Mouse (Mus musculus): ENCODE measurements around the gene Rbm20. TPM values are rescaled to one million over a fixed set of nuclear protein-coding genes. Genes with fewer than 3 reads are reported as not detected.
"Not testable (repeated sequence)": the region's sequence is repeated elsewhere in the genome, so short reads cannot be mapped to it uniquely, and the experiment has no call there.

The Rbm20 gene
- polyA plus RNA-seq, 1 experiment, result not detected

DNA sequence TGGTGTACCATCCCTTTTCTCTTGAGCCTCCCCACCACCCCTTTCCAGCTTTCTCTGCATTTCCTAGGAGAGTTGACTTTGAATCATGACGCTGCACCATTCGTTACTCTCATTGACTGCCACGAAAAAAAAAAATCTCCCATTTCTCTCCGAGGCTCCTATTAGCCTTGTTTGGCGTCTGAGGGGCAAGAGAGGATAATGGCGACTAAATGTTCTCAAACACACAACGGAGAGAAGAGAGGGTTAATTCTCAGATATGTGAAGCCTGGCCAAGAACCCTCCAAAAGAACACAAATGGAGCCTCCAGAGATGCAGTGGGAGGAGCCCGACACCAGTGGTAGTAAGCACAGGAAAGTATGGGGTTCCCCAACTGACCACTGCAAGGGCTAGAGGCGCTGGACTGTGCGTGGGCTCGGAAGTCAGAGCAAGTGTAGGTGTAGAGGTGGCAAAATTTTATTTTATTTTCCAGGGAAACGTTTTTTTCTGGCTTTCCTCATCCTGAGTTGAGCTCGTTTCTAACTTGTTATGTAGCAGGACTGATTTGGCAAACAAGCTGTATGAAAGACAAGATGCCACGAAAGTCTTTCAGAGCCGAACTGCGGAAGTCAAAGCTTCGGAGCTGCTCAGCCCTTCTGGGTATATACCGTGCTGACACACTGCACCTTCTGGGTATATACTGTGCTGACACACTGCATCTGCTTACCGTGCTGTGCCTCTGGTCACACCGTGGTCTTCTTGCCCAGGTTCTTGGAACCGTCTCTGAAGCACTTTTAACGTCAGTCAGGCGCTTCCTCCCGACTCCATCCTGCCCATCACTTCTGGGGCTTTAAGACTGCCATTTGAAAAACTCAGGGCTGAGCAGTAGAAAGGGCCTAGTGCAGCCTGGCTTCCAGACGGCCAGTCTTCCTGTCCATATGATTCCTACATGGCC lies 222.1 kb downstream of the Rbm20 start:
- WGBS, result 82% methylated on average over 25 of the region's 25 CpGs
- H3K4me3 ChIP-seq (ENCODE audit: insufficient read depth, low read depth, low read length), result no peak overlapping the region
- H3K4me1 ChIP-seq (ENCODE audit: control insufficient read depth, insufficient read depth, low read length), result peaks cover 20% of the 10 kb centered on the region
- no peak for TF ChIP-seq POLR2A (IDR thresholded peaks at IDR 0.05; ENCODE audit: insufficient read depth, low read depth, low read length)
- H3K27ac ChIP-seq (ENCODE audit: insufficient read depth, low read depth, low read length), result no peak overlapping the region

DNA sequence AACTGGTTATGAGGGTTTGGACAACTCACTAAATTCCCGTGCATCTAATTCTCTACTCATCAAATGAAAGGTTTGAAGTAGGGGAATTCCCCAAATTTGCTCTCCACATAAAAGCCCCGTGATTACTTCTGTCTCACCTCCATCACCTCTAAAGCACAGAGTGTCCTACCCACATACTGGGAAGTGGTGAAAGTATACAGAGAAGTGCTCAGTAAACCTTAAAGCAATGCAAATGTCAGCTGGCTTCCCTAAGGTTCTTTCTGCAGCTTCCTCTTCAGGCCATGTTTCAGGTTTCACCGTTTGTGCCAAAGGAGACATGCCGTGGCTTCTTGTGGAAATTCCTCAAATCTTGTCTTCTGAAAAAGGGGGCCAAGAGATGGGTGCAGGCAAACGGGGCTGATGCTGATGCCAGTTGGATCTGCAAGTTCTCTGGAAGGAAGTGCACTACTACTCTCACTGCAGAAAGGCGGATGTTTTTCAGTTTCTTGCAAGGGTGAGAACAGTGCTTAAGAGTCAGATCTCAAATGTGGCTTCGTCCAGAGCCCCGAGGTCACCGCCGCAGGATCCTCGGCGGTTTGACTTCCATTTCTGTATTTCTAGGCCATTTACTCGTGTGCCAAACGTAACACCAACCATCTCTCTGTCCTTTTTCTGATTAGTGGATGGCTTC lies 223.0 kb downstream of the Rbm20 start:
- no peak overlapping the region for H3K4me3 ChIP-seq (ENCODE audit: insufficient read depth, low read depth, low read length)
- 92% methylated on average over 14 of the region's 14 CpGs for WGBS
- H3K27ac ChIP-seq (ENCODE audit: insufficient read depth, low read depth, low read length), result no peak overlapping the region
- peaks cover 20% of the 10 kb centered on the region for H3K4me1 ChIP-seq (ENCODE audit: control insufficient read depth, insufficient read depth, low read length)
- TF ChIP-seq POLR2A (IDR thresholded peaks at IDR 0.05; ENCODE audit: insufficient read depth, low read depth, low read length), result no peak
- TF ChIP-seq CTCF (IDR thresholded peaks at IDR 0.05; ENCODE audit: insufficient read depth, low read depth, low read length), result no peak

DNA sequence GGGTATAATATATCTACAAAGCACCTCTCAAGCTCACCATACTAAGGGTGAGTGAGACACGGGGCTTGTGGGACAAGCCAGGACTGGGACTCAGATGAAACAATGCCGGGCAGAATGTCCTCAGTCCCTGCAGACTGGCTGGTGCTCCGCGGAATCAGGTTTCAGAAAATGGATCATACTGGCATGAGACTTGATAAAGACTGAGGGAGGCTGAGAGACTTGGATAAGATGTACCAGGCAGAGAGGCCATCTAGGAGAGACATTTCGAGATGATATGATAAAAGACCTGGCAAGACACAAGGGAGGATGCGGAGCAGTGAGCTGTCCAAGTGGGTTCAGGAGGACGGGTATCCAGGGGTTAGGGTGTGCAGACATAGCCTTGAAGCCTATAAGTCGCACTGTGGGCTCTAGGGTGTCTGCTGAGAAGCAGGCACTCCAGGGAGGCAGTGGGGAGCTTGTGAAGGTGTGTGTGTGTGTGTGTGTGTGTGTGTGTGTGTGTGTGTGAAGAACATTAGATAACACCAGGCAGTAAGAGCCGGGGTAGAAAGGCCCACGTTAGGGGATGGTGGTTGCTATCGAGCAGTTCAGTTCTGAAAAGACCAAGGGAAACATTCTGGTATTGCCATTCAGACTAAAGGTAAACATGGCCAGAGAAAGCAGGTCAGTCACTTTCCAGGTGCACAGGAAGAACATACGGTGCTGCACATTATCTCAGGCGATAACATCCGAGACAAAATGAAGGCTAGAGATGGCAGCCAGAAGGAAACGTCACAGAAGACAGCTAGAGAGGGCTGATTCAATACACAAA lies 225.0 kb downstream of the Rbm20 start:
- Histone ChIP-seq H3K27ac (ENCODE audit: insufficient read depth, low read depth, low read length) (peak overlapping the region; percentile 94), H3K4me3 (ENCODE audit: insufficient read depth, low read depth, low read length) (no peak overlapping the region; the same call in 1 of the 2 replicates), H3K4me1 (ENCODE audit: control insufficient read depth, insufficient read depth, low read length) (peaks cover 18% of the 10 kb centered on the region)
- TF ChIP-seq POLR2A (IDR thresholded peaks at IDR 0.05; ENCODE audit: insufficient read depth, low read depth, low read length), result no peak
- TF ChIP-seq CTCF (IDR thresholded peaks at IDR 0.05; ENCODE audit: insufficient read depth, low read depth, low read length), result no peak
- 55% methylated on average over 15 of the region's 15 CpGs for WGBS

DNA sequence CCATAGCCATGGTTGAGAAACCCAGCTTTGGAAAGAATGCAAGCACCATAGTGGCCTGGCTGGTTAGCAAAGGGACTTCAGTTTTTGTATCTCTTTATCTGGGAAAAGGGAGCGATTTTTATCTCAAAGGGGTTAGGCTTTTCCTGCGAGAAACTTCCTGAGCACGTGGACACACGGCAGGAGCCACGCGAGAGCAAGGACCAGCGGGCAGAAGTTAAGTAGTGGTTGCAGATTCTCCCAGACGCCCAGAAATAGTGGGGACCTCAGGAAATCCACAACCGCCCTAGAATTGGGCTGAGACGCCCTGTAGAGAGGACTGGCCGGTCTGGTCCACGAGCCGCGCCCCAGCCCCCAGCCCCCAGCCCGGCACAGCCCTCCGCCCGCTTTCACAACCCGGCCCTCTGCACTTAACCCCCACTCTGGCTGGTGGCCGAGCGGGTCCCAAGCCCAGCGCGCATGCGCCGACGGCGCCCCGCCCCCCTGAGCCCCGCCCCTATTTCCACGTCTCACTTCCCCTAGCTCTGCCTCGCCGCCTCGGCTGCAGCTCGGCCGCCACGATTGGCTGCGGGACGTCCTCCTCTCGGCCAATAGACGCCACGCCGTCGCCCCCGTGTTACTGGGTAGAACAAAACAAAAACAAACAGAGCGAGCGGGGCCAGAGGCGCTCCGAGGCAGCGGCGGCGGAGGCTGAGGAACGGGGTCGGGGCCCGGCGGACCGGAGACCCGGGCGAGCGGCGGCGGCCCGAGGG lies 225.8 kb downstream of the Rbm20 start:
- peak overlapping the region; percentile 94 for H3K27ac ChIP-seq (ENCODE audit: insufficient read depth, low read depth, low read length)
- peak overlapping the region; percentile 98 for H3K4me3 ChIP-seq (ENCODE audit: insufficient read depth, low read depth, low read length)
- under 1% methylated on average over 61 of the region's 61 CpGs for WGBS
- peaks cover 17% of the 10 kb centered on the region for H3K4me1 ChIP-seq (ENCODE audit: control insufficient read depth, insufficient read depth, low read length)
- TF ChIP-seq POLR2A (IDR thresholded peaks at IDR 0.05; ENCODE audit: insufficient read depth, low read depth, low read length) (peak; percentile 98), CTCF (IDR thresholded peaks at IDR 0.05; ENCODE audit: insufficient read depth, low read depth, low read length) (no peak)

DNA sequence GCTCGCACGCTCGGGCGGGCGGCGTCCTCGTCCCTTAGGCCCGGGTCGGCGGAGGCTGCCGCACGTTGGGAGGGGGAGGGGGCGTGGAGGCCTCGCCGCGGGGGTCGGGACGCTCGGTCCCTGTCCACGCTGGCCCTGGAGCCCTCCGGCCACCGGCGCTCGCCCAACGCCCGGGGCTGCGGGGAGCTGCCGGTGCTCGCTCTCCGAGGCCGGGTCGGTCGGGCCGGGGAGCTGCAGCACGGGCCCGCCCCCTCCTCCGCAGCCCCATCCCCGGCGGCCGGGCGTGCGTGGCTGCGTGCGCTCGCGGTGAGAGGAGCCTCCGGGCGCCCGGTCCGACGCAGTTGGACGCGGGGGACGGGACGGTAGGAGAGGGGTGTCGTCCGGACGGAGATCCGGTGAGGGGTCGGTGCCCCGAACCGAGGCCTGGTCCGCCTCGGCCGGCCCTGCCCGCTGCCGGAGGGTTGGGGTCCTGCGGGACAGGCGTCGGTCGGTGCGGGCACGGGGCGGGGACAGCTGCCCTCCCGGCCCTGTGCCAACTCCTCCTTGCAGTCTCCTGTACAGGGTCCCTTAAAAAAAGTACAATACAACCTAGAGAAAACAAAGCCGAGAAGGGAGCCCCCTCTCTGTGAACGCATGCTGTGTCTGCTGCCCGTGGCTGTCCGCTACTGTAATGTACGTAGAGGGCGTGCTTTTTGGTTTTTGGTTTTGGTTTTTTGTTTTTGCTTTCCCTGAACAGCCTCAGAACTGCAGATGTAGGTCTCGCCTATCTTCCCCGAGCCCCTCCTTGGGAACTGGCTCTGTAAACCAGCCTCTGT lies 226.6 kb downstream of the Rbm20 start:
- WGBS, result under 1% methylated on average over 77 of the region's 83 CpGs
- H3K27ac ChIP-seq (ENCODE audit: insufficient read depth, low read depth, low read length), result peak overlapping the region; percentile 85

DNA sequence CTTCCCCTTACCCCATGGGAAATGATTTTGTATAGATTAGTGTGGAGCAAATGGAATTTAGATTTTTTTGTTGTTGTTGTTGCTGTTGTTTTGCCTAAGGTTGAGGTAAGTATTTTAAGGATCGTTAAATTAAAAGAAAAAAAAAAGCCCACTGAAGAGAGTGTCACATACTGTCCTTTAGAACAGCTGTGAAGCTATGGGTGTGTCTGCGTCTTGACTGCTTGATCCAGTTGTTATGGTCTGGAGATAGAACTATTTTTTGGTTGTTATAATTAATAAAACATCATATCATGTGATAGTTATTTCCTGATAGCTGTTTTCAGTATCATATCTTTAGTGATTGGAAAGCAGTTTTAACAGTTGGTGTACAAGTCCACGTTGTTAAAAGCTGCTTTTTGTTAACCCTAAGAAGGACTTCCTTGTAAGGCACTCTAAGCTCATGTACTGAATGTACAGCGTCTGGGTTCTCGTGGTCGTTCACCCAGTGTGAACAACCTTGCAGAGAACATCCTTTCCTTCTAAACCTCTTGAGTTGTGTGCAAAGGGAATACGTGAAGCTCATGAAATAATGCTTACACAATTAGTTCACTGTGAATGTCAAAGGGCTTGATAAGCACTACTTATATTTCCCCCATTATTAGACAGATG lies 227.9 kb downstream of the Rbm20 start:
- Histone ChIP-seq H3K27ac (ENCODE audit: insufficient read depth, low read depth, low read length) (no peak overlapping the region), H3K4me3 (ENCODE audit: insufficient read depth, low read depth, low read length) (no peak overlapping the region), H3K4me1 (ENCODE audit: control insufficient read depth, insufficient read depth, low read length) (peaks cover 13% of the 10 kb centered on the region)
- TF ChIP-seq CTCF (IDR thresholded peaks at IDR 0.05; ENCODE audit: insufficient read depth, low read depth, low read length), result no peak
- WGBS, result 11% methylated on average over 7 of the region's 7 CpGs

More for the DNA sequence above, 226.6 kb downstream of the Rbm20 start:
- no peak for TF ChIP-seq POLR2A (IDR thresholded peaks at IDR 0.05; ENCODE audit: insufficient read depth, low read depth, low read length)
- no peak for TF ChIP-seq CTCF (IDR thresholded peaks at IDR 0.05; ENCODE audit: insufficient read depth, low read depth, low read length)
- peak overlapping the region; percentile 98 for H3K4me3 ChIP-seq (ENCODE audit: insufficient read depth, low read depth, low read length)
- H3K4me1 ChIP-seq (ENCODE audit: control insufficient read depth, insufficient read depth, low read length), result peaks cover 13% of the 10 kb centered on the region

DNA sequence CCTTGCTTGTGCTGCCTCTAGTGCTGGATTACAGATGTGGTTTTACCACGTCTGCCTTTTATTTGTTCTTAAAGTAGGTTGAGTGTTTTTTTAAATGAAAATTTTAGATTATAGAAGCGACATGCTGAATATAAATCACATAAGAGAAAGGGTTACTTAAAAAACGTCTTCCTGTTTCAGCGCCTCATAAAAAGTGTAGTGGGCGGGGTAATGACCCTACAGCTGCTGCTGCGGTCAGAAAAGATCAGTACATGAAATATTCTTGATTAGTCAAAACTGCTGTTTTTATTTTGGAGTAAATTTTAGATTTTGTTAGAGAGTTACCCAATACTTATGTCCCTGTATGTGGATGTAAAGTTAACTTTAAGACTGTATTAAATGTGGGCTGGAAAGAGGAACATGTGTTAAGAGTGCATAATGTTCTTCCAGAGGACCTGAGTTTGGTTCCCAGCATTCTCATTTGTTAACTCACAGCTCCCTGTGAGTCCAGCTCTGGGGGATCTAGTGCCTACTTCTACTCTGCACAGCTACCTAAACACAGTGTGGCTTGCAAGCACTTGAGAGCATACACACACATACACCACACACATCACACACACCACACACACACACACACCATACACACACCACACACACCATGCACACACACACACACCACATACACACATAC lies 229.1 kb downstream of the Rbm20 start:
- Histone ChIP-seq H3K27ac (ENCODE audit: insufficient read depth, low read depth, low read length) (no peak overlapping the region), H3K4me1 (ENCODE audit: control insufficient read depth, insufficient read depth, low read length) (peaks cover 13% of the 10 kb centered on the region), H3K4me3 (ENCODE audit: insufficient read depth, low read depth, low read length) (0 out of 2 replicates have a peak overlapping the region, but pooled peaks have one; percentile 14)
- 31% methylated on average over 6 of the region's 6 CpGs for WGBS
- TF ChIP-seq CTCF (IDR thresholded peaks at IDR 0.05; ENCODE audit: insufficient read depth, low read depth, low read length), result no peak
- no peak for TF ChIP-seq POLR2A (IDR thresholded peaks at IDR 0.05; ENCODE audit: insufficient read depth, low read depth, low read length)

DNA sequence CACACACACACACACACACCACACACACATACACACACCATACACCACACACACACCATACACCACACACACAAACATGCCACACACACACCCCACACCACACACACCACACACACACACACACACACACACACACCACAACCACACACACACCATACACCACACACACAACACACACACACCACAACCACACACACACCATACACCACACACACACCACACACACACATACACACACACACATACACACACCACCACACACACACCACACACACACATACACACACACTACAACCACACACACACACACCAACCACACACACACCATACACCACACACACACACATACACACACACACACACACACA lies 229.6 kb downstream of the Rbm20 start:
- H3K27ac ChIP-seq (ENCODE audit: insufficient read depth, low read depth, low read length); H3K4me3 ChIP-seq (ENCODE audit: insufficient read depth, low read depth, low read length): not testable (repeated sequence)
- H3K4me1 ChIP-seq (ENCODE audit: control insufficient read depth, insufficient read depth, low read length), result peaks cover 13% of the 10 kb centered on the region
